Mouse (Mus musculus): ENCODE measurements around the gene Gm15737. TPM values are rescaled to one million over a fixed set of nuclear protein-coding genes. Genes with fewer than 3 reads are reported as not detected.

The Gm15737 gene
- polyA plus RNA-seq (2015; fragmentation: Nextera tagmentation; extraction: Ambion mirVana): not detected in 2 replicates

DNA sequence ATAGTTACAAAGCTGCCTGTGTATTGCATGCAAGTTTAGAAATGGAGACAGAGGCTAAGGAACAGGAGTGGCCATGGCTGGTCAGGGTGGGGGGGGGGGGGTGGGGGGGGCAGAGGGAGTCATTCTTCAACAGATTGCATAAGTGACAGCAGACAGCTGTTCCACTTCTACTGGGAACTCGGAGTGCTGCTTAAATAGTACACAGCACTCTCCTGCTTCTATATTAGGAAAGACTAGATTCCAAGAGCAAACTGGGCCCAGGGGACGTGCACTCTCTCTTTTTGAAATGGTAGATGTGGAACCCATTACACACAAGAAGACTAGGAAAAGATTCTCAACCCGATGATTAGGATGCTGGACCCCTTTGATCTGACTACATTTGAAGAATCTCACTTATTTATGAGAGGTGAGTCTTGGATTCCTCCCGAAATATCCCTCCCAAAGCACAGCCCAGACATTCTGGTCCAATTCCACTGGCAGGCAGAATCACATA lies at the start of gene Gm15737:
TSS of gene Gm15737 (plus strand) at position 269 of the 493 bp plus-strand sequence.
- no peak for ATAC-seq
- Histone ChIP-seq H3K27me3 (ENCODE audit: insufficient read depth, low read length) (no peaks in the 10 kb centered on the region), H3K9ac (replicated peaks) (no peak within 1 kb of the TSS)

DNA sequence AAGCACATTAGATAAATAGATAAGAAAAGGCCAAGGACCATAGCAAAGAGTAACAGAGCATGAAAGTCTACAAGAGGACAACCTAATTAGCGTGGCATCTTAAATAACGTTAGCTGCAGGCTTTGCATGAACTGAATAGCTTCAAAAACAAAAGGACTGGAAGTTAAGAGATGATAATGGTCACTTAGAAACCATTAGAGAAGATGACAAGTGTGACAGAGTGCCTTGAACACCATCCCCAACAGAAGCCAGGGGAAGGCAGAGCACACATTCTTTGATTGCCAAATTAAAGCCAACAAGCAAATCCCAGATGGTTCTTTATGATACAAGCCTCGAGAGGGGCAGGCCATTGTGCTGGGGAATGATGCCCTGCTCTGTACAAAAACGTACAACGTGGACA lies 47.6 kb upstream of the Gm15737 start:
- H3K4me2 ChIP-seq (ENCODE audit: low read depth, low read length): no peak overlapping the region
- WGBS (ENCODE audit: insufficient replicate concordance): 71% methylated on average over 5 of the region's 5 CpGs
- H3K4me1 ChIP-seq (ENCODE audit: insufficient read depth): no peaks in the 10 kb centered on the region
- no peaks in the 10 kb centered on the region for H3K27me3 ChIP-seq (ENCODE audit: insufficient read depth, low read length)
- no peak overlapping the region for H3K27ac ChIP-seq (ENCODE audit: low read depth)
- TF ChIP-seq CTCF (IDR thresholded peaks at IDR 0.05; ENCODE audit: low read depth): no peak
- no peak for TF ChIP-seq EP300 (IDR thresholded peaks at IDR 0.05; ENCODE audit: low read depth)
- no peaks in the 10 kb centered on the region for H3K36me3 ChIP-seq (replicated peaks; ENCODE audit: insufficient read depth, low read length)
- DNase-seq: no peak
- no peak overlapping the region for H3K4me3 ChIP-seq (ENCODE audit: low read depth, low read length)
- H3K9ac ChIP-seq (replicated peaks): no peak overlapping the region
- no peaks in the 10 kb centered on the region for H3K9me3 ChIP-seq (ENCODE audit: low read length)
- ATAC-seq: no peak

More for the DNA sequence above, at the start of gene Gm15737:
- no peaks in the 10 kb centered on the region for H3K36me3 ChIP-seq (replicated peaks; ENCODE audit: insufficient read depth, low read length)
- H3K4me2 ChIP-seq (ENCODE audit: low read depth, low read length): no peak within 1 kb of the TSS; the same call in 1 of the 2 replicates
- peaks cover 6% of the 10 kb centered on the region; the same call in 1 of the 2 replicates for H3K4me1 ChIP-seq (ENCODE audit: insufficient read depth)
- 0 out of 2 replicates have a peak within 1 kb of the TSS, but pooled peaks have one; percentile 16 for H3K27ac ChIP-seq (ENCODE audit: low read depth)
- no peaks in the 10 kb centered on the region for H3K9me3 ChIP-seq (ENCODE audit: low read length)
- no peak within 1 kb of the TSS for H3K4me3 ChIP-seq (ENCODE audit: low read depth, low read length)
- no peak for TF ChIP-seq CTCF (IDR thresholded peaks at IDR 0.05; ENCODE audit: low read depth)
- no peak for TF ChIP-seq EP300 (IDR thresholded peaks at IDR 0.05; ENCODE audit: low read depth)
- DNase-seq: no peak
- 55% methylated on average over 4 of the region's 4 CpGs for WGBS (ENCODE audit: insufficient replicate concordance)

DNA sequence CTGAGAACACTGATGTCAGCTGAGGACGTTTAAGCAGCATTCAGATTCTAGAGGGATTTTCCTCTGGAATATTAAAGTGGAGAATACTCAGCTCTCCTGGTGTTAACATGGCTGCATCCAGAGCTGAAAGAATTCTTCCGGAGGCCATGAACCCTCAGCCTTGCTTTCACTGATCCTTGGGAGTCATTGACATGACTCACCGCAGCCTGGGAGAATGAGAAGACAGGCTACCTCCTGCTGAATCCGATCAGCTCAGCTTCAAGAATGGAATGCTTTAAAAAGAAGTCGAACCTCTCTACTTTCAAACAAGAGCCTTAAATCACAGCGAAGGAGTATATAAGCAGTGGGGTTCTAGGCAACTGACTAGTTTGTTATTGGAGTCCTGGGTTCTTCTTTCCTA lies 47.2 kb upstream of the Gm15737 start:
- Histone ChIP-seq H3K4me1 (ENCODE audit: insufficient read depth) (no peaks in the 10 kb centered on the region), H3K4me3 (ENCODE audit: low read depth, low read length) (no peak overlapping the region), H3K36me3 (replicated peaks; ENCODE audit: insufficient read depth, low read length) (no peaks in the 10 kb centered on the region), H3K27me3 (ENCODE audit: insufficient read depth, low read length) (no peaks in the 10 kb centered on the region), H3K9ac (replicated peaks) (no peak overlapping the region), H3K9me3 (ENCODE audit: low read length) (no peaks in the 10 kb centered on the region), H3K4me2 (ENCODE audit: low read depth, low read length) (no peak overlapping the region), H3K27ac (ENCODE audit: low read depth) (no peak overlapping the region)
- ATAC-seq (no peak), DNase-seq (no peak)
- no peak for TF ChIP-seq CTCF (IDR thresholded peaks at IDR 0.05; ENCODE audit: low read depth)
- 71% methylated on average over 6 of the region's 6 CpGs for WGBS (ENCODE audit: insufficient replicate concordance)

- Histone ChIP-seq H3K9ac (replicated peaks) (no peak overlapping the region), H3K4me2 (ENCODE audit: low read depth, low read length) (no peak overlapping the region), H3K36me3 (replicated peaks; ENCODE audit: insufficient read depth, low read length) (no peaks in the 10 kb centered on the region), H3K4me3 (ENCODE audit: low read depth, low read length) (no peak overlapping the region), H3K27ac (ENCODE audit: low read depth) (no peak overlapping the region), H3K9me3 (ENCODE audit: low read length) (no peaks in the 10 kb centered on the region), H3K4me1 (ENCODE audit: insufficient read depth) (no peaks in the 10 kb centered on the region), H3K27me3 (ENCODE audit: insufficient read depth, low read length) (no peaks in the 10 kb centered on the region)
- WGBS (ENCODE audit: insufficient replicate concordance): 76% methylated on average over 7 of the region's 7 CpGs
- DNase-seq: no peak
- TF ChIP-seq EP300 (IDR thresholded peaks at IDR 0.05; ENCODE audit: low read depth): no peak
- no peak for TF ChIP-seq CTCF (IDR thresholded peaks at IDR 0.05; ENCODE audit: low read depth)
- no peak for ATAC-seq
Observed at GRCm38 (mm10) chr6:92823991-92824390, 45.2 kb upstream of the Gm15737 start.

DNA sequence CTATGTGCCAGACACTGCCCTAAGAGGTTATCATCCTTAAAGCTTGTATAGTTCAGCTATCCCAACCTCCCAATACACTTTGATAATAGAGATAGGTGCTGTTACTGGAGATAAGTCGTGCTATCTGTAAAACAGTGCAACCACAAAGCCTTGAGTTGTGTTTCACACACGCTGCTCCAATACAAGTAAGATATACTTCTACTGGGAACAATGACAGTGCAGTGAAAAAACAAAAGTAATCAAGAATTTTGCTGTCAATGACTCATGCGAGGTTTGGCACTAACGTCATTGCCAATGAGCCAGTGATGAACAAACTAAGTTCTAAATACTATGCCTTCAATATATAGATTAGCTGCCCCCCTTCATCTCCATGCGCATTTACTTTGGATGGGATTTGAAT lies 42.6 kb upstream of the Gm15737 start:
- Histone ChIP-seq H3K27me3 (ENCODE audit: insufficient read depth, low read length) (no peaks in the 10 kb centered on the region), H3K9ac (replicated peaks) (no peak overlapping the region), H3K27ac (ENCODE audit: low read depth) (no peak overlapping the region), H3K9me3 (ENCODE audit: low read length) (no peaks in the 10 kb centered on the region), H3K4me1 (ENCODE audit: insufficient read depth) (no peaks in the 10 kb centered on the region), H3K4me3 (ENCODE audit: low read depth, low read length) (no peak overlapping the region), H3K36me3 (replicated peaks; ENCODE audit: insufficient read depth, low read length) (no peaks in the 10 kb centered on the region), H3K4me2 (ENCODE audit: low read depth, low read length) (no peak overlapping the region)
- ATAC-seq (no peak), DNase-seq (no peak)
- WGBS (ENCODE audit: insufficient replicate concordance): 60% methylated on average over 5 of the region's 5 CpGs
- no peak for TF ChIP-seq CTCF (IDR thresholded peaks at IDR 0.05; ENCODE audit: low read depth)
- TF ChIP-seq EP300 (IDR thresholded peaks at IDR 0.05; ENCODE audit: low read depth): no peak

GRCm38 (mm10) chr6:92827360-92827759 lies 41.8 kb upstream of the Gm15737 start:
- ATAC-seq (no peak), DNase-seq (no peak)
- no peak overlapping the region for H3K4me2 ChIP-seq (ENCODE audit: low read depth, low read length)
- no peak overlapping the region for H3K27ac ChIP-seq (ENCODE audit: low read depth)
- WGBS (ENCODE audit: insufficient replicate concordance): 53% methylated on average over 5 of the region's 5 CpGs
- TF ChIP-seq CTCF (IDR thresholded peaks at IDR 0.05; ENCODE audit: low read depth) (no peak), EP300 (IDR thresholded peaks at IDR 0.05; ENCODE audit: low read depth) (no peak)
- no peaks in the 10 kb centered on the region for H3K9me3 ChIP-seq (ENCODE audit: low read length)
- H3K27me3 ChIP-seq (ENCODE audit: insufficient read depth, low read length): no peaks in the 10 kb centered on the region
- no peak overlapping the region for H3K4me3 ChIP-seq (ENCODE audit: low read depth, low read length)
- no peaks in the 10 kb centered on the region for H3K36me3 ChIP-seq (replicated peaks; ENCODE audit: insufficient read depth, low read length)
- H3K9ac ChIP-seq (replicated peaks): no peak overlapping the region
- H3K4me1 ChIP-seq (ENCODE audit: insufficient read depth): no peaks in the 10 kb centered on the region

DNA sequence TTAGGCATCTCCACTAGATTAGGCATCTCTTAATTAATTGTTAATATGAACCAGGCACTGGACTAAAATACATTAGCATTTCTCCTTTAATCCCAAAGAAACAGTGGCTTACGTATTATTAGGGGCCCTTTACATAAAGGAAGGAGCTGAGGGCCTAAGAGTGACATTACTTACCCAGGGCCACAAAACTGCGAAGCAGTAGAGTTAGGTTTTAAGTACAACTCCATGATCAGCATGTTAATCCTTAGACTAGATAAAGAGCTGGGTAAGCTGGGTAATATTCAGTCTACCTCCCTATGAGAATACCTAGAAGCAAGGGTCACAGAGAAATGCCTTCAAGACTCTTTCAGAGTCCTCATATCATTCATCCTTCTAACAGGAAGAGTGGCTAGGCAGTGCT lies 40.0 kb upstream of the Gm15737 start:
- no peak overlapping the region for H3K4me3 ChIP-seq (ENCODE audit: low read depth, low read length)
- no peaks in the 10 kb centered on the region for H3K36me3 ChIP-seq (replicated peaks; ENCODE audit: insufficient read depth, low read length)
- no peak for DNase-seq
- no peaks in the 10 kb centered on the region for H3K27me3 ChIP-seq (ENCODE audit: insufficient read depth, low read length)
- H3K4me2 ChIP-seq (ENCODE audit: low read depth, low read length): no peak overlapping the region
- H3K4me1 ChIP-seq (ENCODE audit: insufficient read depth): no peaks in the 10 kb centered on the region
- TF ChIP-seq EP300 (IDR thresholded peaks at IDR 0.05; ENCODE audit: low read depth): no peak
- no peaks in the 10 kb centered on the region for H3K9me3 ChIP-seq (ENCODE audit: low read length)
- 73% methylated on average over 2 of the region's 2 CpGs for WGBS (ENCODE audit: insufficient replicate concordance)
- ATAC-seq: no peak
- H3K9ac ChIP-seq (replicated peaks): no peak overlapping the region
- H3K27ac ChIP-seq (ENCODE audit: low read depth): no peak overlapping the region
